Mouse (Mus musculus) hindbrain, embryonic 14.5 days (tissue): ENCODE results near the gene Olfr556. TPM values are rescaled to one million over a fixed set of nuclear protein-coding genes. Genes with fewer than 3 reads are reported as not detected.

Experiments
- ATAC-seq: fragments of 200-750 bp; cut with Nextera tagmentation; 2 replicates; pipeline ENCODE4 v1.8.0; 2017; ENCODE audit warnings: moderate number of reproducible peaks, mild to moderate bottlenecking, moderate TSS enrichment, moderate library complexity; ENCODE audit not compliant: low FRiP score
- DNase-seq: peaks from one replicate; pipeline ENCODE4 v3.0.0-alpha.2; 2015; ENCODE audit warnings: low spot score
- H3K27ac ChIP-seq: fragments of 300-500 bp; sonication (generic); 2 replicates; pipeline ENCODE4 v1.5.1; 2014; ENCODE audit warnings: mild to moderate bottlenecking, moderate library complexity
- H3K27me3 ChIP-seq: fragments of 300-500 bp; sonication (generic); 2 replicates; pipeline ENCODE4 v1.6.1; 2014; ENCODE audit warnings: mild to moderate bottlenecking, low read length, mixed read lengths; ENCODE audit not compliant: control insufficient read depth, insufficient read depth
- H3K36me3 ChIP-seq: fragments of 300-500 bp; sonication (generic); replicated peaks from 2 replicates; pipeline ENCODE4 v1.6.1; 2014; ENCODE audit not compliant: control insufficient read depth, insufficient read depth
- H3K4me1 ChIP-seq: fragments of 300-500 bp; sonication (generic); replicated peaks from 2 replicates; pipeline ENCODE4 v1.6.1; 2014; ENCODE audit warnings: antibody characterized with exemption, low read length, mixed read lengths; ENCODE audit not compliant: control insufficient read depth, insufficient read depth
- H3K4me2 ChIP-seq: fragments of 300-500 bp; sonication (generic); replicated peaks from 2 replicates; pipeline ENCODE4 v1.6.1; 2014; ENCODE audit warnings: mild to moderate bottlenecking, moderate library complexity
- H3K4me3 ChIP-seq: fragments of 300-500 bp; sonication (generic); replicated peaks from 2 replicates; pipeline ENCODE4 v1.5.1; 2014; ENCODE audit warnings: mild to moderate bottlenecking, low read length
- H3K9ac ChIP-seq: fragments of 300-500 bp; sonication (generic); 2 replicates; pipeline ENCODE4 v1.6.1; 2014
- H3K9me3 ChIP-seq: fragments of 300-500 bp; sonication (generic); 2 replicates; pipeline ENCODE4 v1.6.1; 2016; ENCODE audit warnings: low read length; ENCODE audit not compliant: control insufficient read depth
- WGBS: fragments of 180-500 bp; shearing (Covaris S2); extraction: QIAGEN DNeasy Blood & Tissue Kit; methylation state at CpG from one replicate; pipeline ENCODE4 v1.1.7; 2014; 5-methylcytosine and 5-hydroxymethylcytosine counted together
- polyA plus RNA-seq: library from polyadenylated mRNA; unstranded; fragments of >200 nt; fragmentation: Nextera tagmentation; extraction: Ambion mirVana; gene quantifications from 2 replicates; pipeline ENCODE4 v1.2.1, GENCODE M21; 2014

Olfr556 gene
- polyA plus RNA-seq, 1 experiment from 2014 or later: not detected

- Histone ChIP-seq H3K36me3 (no peaks in the 10 kb centered on the region), H3K9ac (no peak overlapping the region), H3K4me2 (no peak overlapping the region), H3K9me3 (no peaks in the 10 kb centered on the region), H3K27ac (no peak overlapping the region), H3K4me3 (no peak overlapping the region), H3K27me3 (no peaks in the 10 kb centered on the region), H3K4me1 (no peaks in the 10 kb centered on the region)
- WGBS: 95% methylated on average over 1 of the region's 1 CpGs
- no peak for ATAC-seq
- no peak for DNase-seq
Observed at GRCm38 (mm10) chr7:102681916-102682315, 17.2 kb downstream of the Olfr556 start.

GRCm38 (mm10) chr7:102686944-102687501, 22.3 kb downstream of the Olfr556 start, which contains the start of gene Trim68:
Trim68 (minus strand) TSS chr7:102687327.
- Histone ChIP-seq H3K4me3 (peak within 1 kb of the TSS; percentile 60), H3K27ac (peak within 1 kb of the TSS; percentile 68; the same call in 1 of the 2 replicates), H3K4me2 (peak within 1 kb of the TSS; percentile 67), H3K36me3 (no peaks in the 10 kb centered on the region), H3K9ac (peak within 1 kb of the TSS; percentile 78), H3K4me1 (peaks cover 4% of the 10 kb centered on the region), H3K27me3 (no peaks in the 10 kb centered on the region), H3K9me3 (no peaks in the 10 kb centered on the region)
- DNase-seq (peak; percentile 86), ATAC-seq (peak; percentile 100)
- under 1% methylated on average over 40 of the region's 40 CpGs for WGBS

- no peak within 1 kb of the TSS for H3K4me2 ChIP-seq
- ATAC-seq (no peak), DNase-seq (peak; percentile 61)
- no peaks in the 10 kb centered on the region for H3K27me3 ChIP-seq
- H3K36me3 ChIP-seq: no peaks in the 10 kb centered on the region
- WGBS: 85% methylated on average over 5 of the region's 5 CpGs
- H3K9ac ChIP-seq: no peak within 1 kb of the TSS
- H3K4me3 ChIP-seq: no peak within 1 kb of the TSS
- no peak within 1 kb of the TSS for H3K27ac ChIP-seq
- no peaks in the 10 kb centered on the region for H3K9me3 ChIP-seq
- no peaks in the 10 kb centered on the region for H3K4me1 ChIP-seq
Observed at GRCm38 (mm10) chr7:102695358-102696125, 30.8 kb downstream of the Olfr556 start, which contains the start of gene Olfr557. Olfr557 (plus strand) TSS chr7:102695910.

GRCm38 (mm10) chr7:102698461-102698860, 33.8 kb downstream of the Olfr556 start:
- DNase-seq (no peak), ATAC-seq (no peak)
- Histone ChIP-seq H3K27ac (no peak overlapping the region), H3K4me1 (no peaks in the 10 kb centered on the region), H3K27me3 (no peaks in the 10 kb centered on the region), H3K4me2 (no peak overlapping the region), H3K9me3 (no peaks in the 10 kb centered on the region), H3K9ac (no peak overlapping the region), H3K4me3 (no peak overlapping the region), H3K36me3 (no peaks in the 10 kb centered on the region)
- 90% methylated on average over 7 of the region's 7 CpGs for WGBS

- H3K9ac ChIP-seq: no peak within 1 kb of the TSS
- no peak within 1 kb of the TSS for H3K27ac ChIP-seq
- H3K9me3 ChIP-seq: no peaks in the 10 kb centered on the region
- no peak within 1 kb of the TSS for H3K4me2 ChIP-seq
- no peaks in the 10 kb centered on the region for H3K4me1 ChIP-seq
- H3K36me3 ChIP-seq: no peaks in the 10 kb centered on the region
- no peak for DNase-seq
- H3K4me3 ChIP-seq: no peak within 1 kb of the TSS
- no peak for ATAC-seq
- no peaks in the 10 kb centered on the region for H3K27me3 ChIP-seq
Observed at GRCm38 (mm10) chr7:102701915-102702314, 37.2 kb downstream of the Olfr556 start, which contains the start of gene Olfr558. Olfr558 (plus strand) TSS chr7:102702215.

- no peak within 1 kb of the TSS for H3K27ac ChIP-seq
- no peaks in the 10 kb centered on the region for H3K27me3 ChIP-seq
- no peak within 1 kb of the TSS for H3K4me3 ChIP-seq
- no peak within 1 kb of the TSS for H3K9ac ChIP-seq
- DNase-seq: no peak
- no peak for ATAC-seq
- H3K9me3 ChIP-seq: no peaks in the 10 kb centered on the region
- H3K4me2 ChIP-seq: no peak within 1 kb of the TSS
- H3K36me3 ChIP-seq: no peaks in the 10 kb centered on the region
- WGBS: 43% methylated on average over 1 of the region's 1 CpGs
- H3K4me1 ChIP-seq: no peaks in the 10 kb centered on the region
Observed at GRCm38 (mm10) chr7:102718970-102719369, 54.3 kb downstream of the Olfr556 start, which contains the start of gene Olfr33. Olfr33 (minus strand) TSS chr7:102719070.

Other genes with a start within 250 kb of the Olfr556 start
- 44.1 and 54.6 TPM in 2 replicates for gene Rrm1, start 223.2 kb upstream of the Olfr556 start, polyA plus RNA-seq
- gene Olfr543, start 183.2 kb upstream of the Olfr556 start, polyA plus RNA-seq: 0.18 and 0.39 TPM in 2 replicates
- 0.09 and 0.11 TPM in 2 replicates for gene Olfr544, start 176.6 kb upstream of the Olfr556 start, polyA plus RNA-seq
- gene Olfr545, start 165.3 kb upstream of the Olfr556 start, polyA plus RNA-seq: 0.17 and 0.23 TPM in 2 replicates
- gene Olfr547, start 130.2 kb upstream of the Olfr556 start, polyA plus RNA-seq: not detected in 2 replicates
- not detected in 2 replicates for gene Olfr548-ps1, start 124.0 kb upstream of the Olfr556 start, polyA plus RNA-seq
- gene Olfr549, start 115.0 kb upstream of the Olfr556 start, polyA plus RNA-seq: not detected in 2 replicates
- gene Trim21, start 99.4 kb upstream of the Olfr556 start, polyA plus RNA-seq: 0.11 and 0.57 TPM in 2 replicates
- gene Olfr550, start 93.5 kb upstream of the Olfr556 start, polyA plus RNA-seq: not detected in 2 replicates
- not detected in 2 replicates for gene Olfr551, start 73.0 kb upstream of the Olfr556 start, polyA plus RNA-seq
- gene Olfr552, start 67.1 kb upstream of the Olfr556 start, polyA plus RNA-seq: not detected in 2 replicates
- gene Olfr553, start 46.7 kb upstream of the Olfr556 start, polyA plus RNA-seq: not detected in 2 replicates
- not detected in 2 replicates for gene Olfr554, start 26.5 kb upstream of the Olfr556 start, polyA plus RNA-seq
- gene Olfr555, start 6.1 kb upstream of the Olfr556 start, polyA plus RNA-seq: not detected in 2 replicates
- 8.3 and 8.4 TPM in 2 replicates for gene Trim68, start 22.4 kb downstream of the Olfr556 start, polyA plus RNA-seq
- not detected in 2 replicates for gene Olfr557, start 31.0 kb downstream of the Olfr556 start, polyA plus RNA-seq
- gene Olfr558, start 37.3 kb downstream of the Olfr556 start, polyA plus RNA-seq: 0.08 and 0.22 TPM in 2 replicates
- not detected in 2 replicates for gene Olfr33, start 54.2 kb downstream of the Olfr556 start, polyA plus RNA-seq
- gene Olfr559, start 62.6 kb downstream of the Olfr556 start, polyA plus RNA-seq: not detected in 2 replicates
- not detected in 2 replicates for gene Olfr560, start 94.5 kb downstream of the Olfr556 start, polyA plus RNA-seq
- gene Olfr78, start 94.6 kb downstream of the Olfr556 start, polyA plus RNA-seq: 0.13 and 0.17 TPM in 2 replicates
- gene Olfr561, start 106.3 kb downstream of the Olfr556 start, polyA plus RNA-seq: not detected in 2 replicates
- not detected in 2 replicates for gene Olfr564, start 138.6 kb downstream of the Olfr556 start, polyA plus RNA-seq
- gene Olfr566, start 193.9 kb downstream of the Olfr556 start, polyA plus RNA-seq: not detected in 2 replicates
- not detected in 2 replicates for gene Olfr568, start 212.2 kb downstream of the Olfr556 start, polyA plus RNA-seq
- not detected in 2 replicates for gene Olfr569, start 226.0 kb downstream of the Olfr556 start, polyA plus RNA-seq
- gene Olfr570, start 229.7 kb downstream of the Olfr556 start, polyA plus RNA-seq: 0.25 TPM in 1 of 2 replicates, not detected in the other